Mouse (Mus musculus) MEL (cell line): ENCODE results near the gene H13.

Experiments
- BHLHE40 ChIP-seq: IDR thresholded peaks from 2 replicates; pipeline ENCODE4 v1.6.1; 2012; ENCODE audit warnings: low read depth, mild to moderate bottlenecking, inconsistent platforms, low read length, improper control_type of control experiment, borderline replicate concordance
- CHD2 ChIP-seq: IDR thresholded peaks from 2 replicates; pipeline ENCODE4 v1.6.1; 2011; ENCODE audit warnings: low read length, improper control_type of control experiment
- CTCF ChIP-seq, 3 experiments: IDR thresholded peaks in 2 of 3; conservative IDR thresholded peaks in 1 of 3; 2 replicates each; pipeline ENCODE4 v1.5.1; 2011 to 2012; ENCODE audit warnings: low read length in 3 of 3, low read depth in 2 of 3, mild to moderate bottlenecking in 2 of 3, improper control_type of control experiment in 1 of 3, inconsistent platforms in 1 of 3, mixed read lengths in 1 of 3, moderate library complexity in 1 of 3; ENCODE audit not compliant: control insufficient read depth in 1 of 3, insufficient read depth in 1 of 3, poor library complexity in 1 of 3, severe bottlenecking in 1 of 3
- POLR2A ChIP-seq, 2 experiments: IDR thresholded peaks; 2 replicates each; pipeline ENCODE4 v1.6.1; 2011 to 2012; ENCODE audit warnings: low read length in 2 of 2, mild to moderate bottlenecking in 2 of 2, control low read depth in 1 of 2, improper control_type of control experiment in 1 of 2, low read depth in 1 of 2, moderate library complexity in 1 of 2; ENCODE audit not compliant: control insufficient read depth in 1 of 2, insufficient read depth in 1 of 2, poor library complexity in 1 of 2
- SMC3 ChIP-seq: IDR thresholded peaks from 2 replicates; pipeline ENCODE4 v1.6.1; 2011; ENCODE audit warnings: low read depth, low read length, improper control_type of control experiment

GRCm38 (mm10) chr2:152734984-152735383 is 65.7 kb downstream of the H13 start:
- no peak for TF ChIP-seq SMC3
- TF ChIP-seq POLR2A (IDR thresholded peaks at IDR 0.05; ENCODE audit: control insufficient read depth in 1 of 2, insufficient read depth in 1 of 2, low read depth in 1 of 2, low read length in 2 of 2, poor library complexity in 1 of 2): no peak
- TF ChIP-seq CHD2: no peak
- no peak for TF ChIP-seq CTCF (IDR thresholded peaks at IDR 0.05 in 2 of 3, conservative IDR thresholded peaks at IDR 0.05 in 1 of 3; ENCODE audit: control insufficient read depth in 1 of 3, insufficient read depth in 1 of 3, low read depth in 2 of 3, low read length in 3 of 3, poor library complexity in 1 of 3, severe bottlenecking in 1 of 3)
- TF ChIP-seq BHLHE40: no peak
